Mouse (Mus musculus): Measurements from ENCODE around the gene Rab22a.

- no peak for TF ChIP-seq EP300 (IDR thresholded peaks at IDR 0.05)
- no peak for TF ChIP-seq CTCF (IDR thresholded peaks at IDR 0.05)
Observed at GRCm38 (mm10) chr2:173680153-173680552, 20.6 kb downstream of the Rab22a start.

Data from lung, postnatal 0 days (tissue).